Mouse (Mus musculus) right cerebral cortex, postnatal 25 days (tissue): ENCODE measurements at regions not wholly inside any gene's neighbourhood (a gene's known extent, or its start where the extent isn't known, plus 50 kb on each side); places are given as distances from the start of the nearest gene placed in this dataset.

Source experiments
- DNase-seq: peaks from one replicate; pipeline ENCODE4 v3.0.0; 2022

DNA sequence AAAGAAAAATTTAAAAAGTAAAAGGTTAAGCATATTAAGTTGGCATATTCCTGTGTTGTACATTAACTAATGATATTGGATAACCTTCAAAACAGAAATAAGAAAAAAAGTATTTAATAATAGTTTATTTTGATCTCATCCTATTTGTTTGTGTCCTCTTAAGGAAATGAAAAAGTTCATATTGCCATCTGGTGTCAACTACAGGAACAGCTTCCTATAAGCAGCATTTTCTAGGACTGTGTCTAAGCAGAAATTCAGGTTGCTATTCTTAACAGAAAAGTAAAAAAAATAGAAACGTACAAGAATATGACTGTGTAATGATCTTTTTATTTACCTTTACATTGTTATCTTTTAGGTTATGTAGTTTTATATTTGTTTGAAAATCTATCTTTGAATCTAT lies 313.4 kb upstream of the G6pd2 start:
- DNase-seq: no peak

GRCm38 (mm10) chr5:61507406-61507805 lies 301.2 kb upstream of the G6pd2 start:
- DNase-seq: no peak

DNA sequence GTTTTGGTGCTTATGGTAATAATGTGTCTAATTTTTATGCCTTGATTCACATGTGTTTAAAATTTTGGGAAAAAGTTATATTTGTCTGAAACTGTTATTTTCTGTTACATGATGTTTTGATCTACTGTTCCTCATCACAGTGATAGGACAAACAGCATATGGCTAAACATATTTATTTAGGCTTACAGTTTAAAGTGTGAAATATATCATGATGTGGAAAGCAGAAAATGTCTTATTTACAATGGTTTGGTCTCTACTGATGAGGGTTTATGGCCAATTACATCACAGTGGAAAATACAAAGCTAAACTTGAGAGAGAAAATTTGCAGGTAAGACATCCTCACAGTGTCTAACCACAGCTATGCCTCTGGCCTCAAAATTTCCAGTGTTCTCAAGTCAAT lies 268.1 kb upstream of the G6pd2 start:
- no peak for DNase-seq

GRCm38 (mm10) chr5:61546632-61547492 lies 261.8 kb upstream of the G6pd2 start:
- peak; percentile 5 for DNase-seq

- DNase-seq: no peak
Observed at GRCm38 (mm10) chr5:61553526-61553925, 255.1 kb upstream of the G6pd2 start.
